Mouse (Mus musculus) layer of hippocampus, adult 2 months (tissue): Measurements from ENCODE around the gene Sec22b. TPM values are rescaled to one million over a fixed set of nuclear protein-coding genes. Genes with fewer than 3 reads are reported as not detected.

Experiments
- DNase-seq, 2 experiments: peaks; one replicate each; pipeline ENCODE4 v3.0.0; 2022; ENCODE audit warnings: low spot score in 2 of 2
- H3K27ac ChIP-seq: fragments of 200-600 bp; 2 replicates; pipeline ENCODE4 v1.8.1; 2022
- H3K4me3 ChIP-seq: fragments of 200-600 bp; 2 replicates; pipeline ENCODE4 v1.8.1; 2022; ENCODE audit warnings: mild to moderate bottlenecking
- CTCF ChIP-seq: fragments of 200-600 bp; conservative IDR thresholded peaks from 2 replicates; pipeline ENCODE4 v1.8.1; 2022; ENCODE audit warnings: antibody characterized with exemption, mild to moderate bottlenecking, moderate library complexity
- total RNA-seq, 2 experiments: library from RNA; stranded (reverse); gene quantifications; 2 replicates each; pipeline ENCODE4 v1.2.3; 2021

The Sec22b gene
- total RNA-seq, 2 experiments from 2014 or later: 78.3 to 81.7 TPM

- Histone ChIP-seq H3K4me3 (no peak overlapping the region), H3K27ac (no peak overlapping the region; the same call in 1 of the 2 replicates)
- DNase-seq: no peak
- no peak for TF ChIP-seq CTCF
These were observed 38.0 kb downstream of the Sec22b start for GRCm38 (mm10) chr3:97938814-97939526.

GRCm38 (mm10) chr3:97939626-97940510, 38.9 kb downstream of the Sec22b start:
- H3K27ac ChIP-seq: peak overlapping the region; percentile 14; the same call in 1 of the 2 replicates
- no peak overlapping the region for H3K4me3 ChIP-seq
- DNase-seq: no peak
- no peak for TF ChIP-seq CTCF

- DNase-seq: peak in 1 of 2 experiments; percentile 12
- Histone ChIP-seq H3K4me3 (no peak overlapping the region), H3K27ac (peak overlapping the region; percentile 24; the same call in 1 of the 2 replicates)
- no peak for TF ChIP-seq CTCF
These were observed 39.7 kb downstream of the Sec22b start for GRCm38 (mm10) chr3:97940511-97941204.

- Histone ChIP-seq H3K4me3 (peak overlapping the region; percentile 32; the same call in 1 of the 2 replicates), H3K27ac (no peak overlapping the region; the same call in 1 of the 2 replicates)
- DNase-seq: no peak
- TF ChIP-seq CTCF: no peak
These were observed 40.7 kb downstream of the Sec22b start for GRCm38 (mm10) chr3:97941440-97942259.

GRCm38 (mm10) chr3:97942260-97942950, 41.4 kb downstream of the Sec22b start:
- TF ChIP-seq CTCF: peak; percentile 28
- no peak for DNase-seq
- no peak overlapping the region; the same call in 1 of the 2 replicates for H3K27ac ChIP-seq
- peak overlapping the region; percentile 32; the same call in 1 of the 2 replicates for H3K4me3 ChIP-seq

GRCm38 (mm10) chr3:97944462-97944861, 43.5 kb downstream of the Sec22b start:
- no peak overlapping the region for H3K27ac ChIP-seq
- no peak overlapping the region for H3K4me3 ChIP-seq
- no peak for TF ChIP-seq CTCF
- DNase-seq: no peak

GRCm38 (mm10) chr3:97946439-97946838, 45.4 kb downstream of the Sec22b start:
- H3K4me3 ChIP-seq: no peak overlapping the region
- no peak overlapping the region for H3K27ac ChIP-seq
- no peak for TF ChIP-seq CTCF
- DNase-seq: no peak

- no peak for DNase-seq
- Histone ChIP-seq H3K4me3 (no peak overlapping the region), H3K27ac (no peak overlapping the region)
- TF ChIP-seq CTCF: no peak
These were observed 47.5 kb downstream of the Sec22b start for GRCm38 (mm10) chr3:97948518-97948917.

- H3K4me3 ChIP-seq: no peak overlapping the region
- DNase-seq: no peak
- no peak overlapping the region for H3K27ac ChIP-seq
- no peak for TF ChIP-seq CTCF
These were observed 49.0 kb downstream of the Sec22b start for GRCm38 (mm10) chr3:97949946-97950345.

- H3K4me3 ChIP-seq: no peak overlapping the region
- no peak for DNase-seq
- no peak for TF ChIP-seq CTCF
- no peak overlapping the region for H3K27ac ChIP-seq
These were observed 50.1 kb downstream of the Sec22b start for GRCm38 (mm10) chr3:97951134-97951533.

- Histone ChIP-seq H3K4me3 (no peak overlapping the region), H3K27ac (no peak overlapping the region)
- DNase-seq: no peak
- no peak for TF ChIP-seq CTCF
These were observed 52.2 kb downstream of the Sec22b start for GRCm38 (mm10) chr3:97953196-97953595.
